Mouse (Mus musculus) lung, embryonic 14.5 days (tissue): ENCODE measurements around the gene Hist1h2bb. TPM values are rescaled to one million over a fixed set of nuclear protein-coding genes. Genes with fewer than 3 reads are reported as not detected.

Source experiments
- ATAC-seq: fragments of 200-750 bp; cut with Nextera tagmentation; 2 replicates; pipeline ENCODE4 v1.8.0; 2017; ENCODE audit warnings: mild to moderate bottlenecking, moderate TSS enrichment, moderate library complexity; ENCODE audit not compliant: insufficient read depth
- DNase-seq: peaks from one replicate; pipeline ENCODE4 v3.0.0-alpha.2; 2015
- H3K27ac ChIP-seq: fragments of 300-500 bp; sonication (generic); 2 replicates; pipeline ENCODE4 v1.5.1; 2014; ENCODE audit warnings: low read depth, mild to moderate bottlenecking, moderate library complexity
- H3K27me3 ChIP-seq: fragments of 300-500 bp; sonication (generic); 2 replicates; pipeline ENCODE4 v1.6.1; 2014; ENCODE audit warnings: low read length, control low read depth; ENCODE audit not compliant: insufficient read depth
- H3K36me3 ChIP-seq: fragments of 300-500 bp; sonication (generic); 2 replicates; pipeline ENCODE4 v1.6.1; 2014; ENCODE audit warnings: control low read depth; ENCODE audit not compliant: insufficient read depth
- H3K4me1 ChIP-seq: fragments of 300-500 bp; sonication (generic); 2 replicates; pipeline ENCODE4 v1.6.1; 2014; ENCODE audit warnings: antibody characterized with exemption, control low read depth; ENCODE audit not compliant: insufficient read depth
- H3K4me2 ChIP-seq: fragments of 300-500 bp; sonication (generic); 2 replicates; pipeline ENCODE4 v1.6.1; 2014; ENCODE audit warnings: mild to moderate bottlenecking
- H3K4me3 ChIP-seq: fragments of 300-500 bp; sonication (generic); 2 replicates; pipeline ENCODE4 v1.5.1; 2014; ENCODE audit warnings: low read depth, low read length
- H3K9ac ChIP-seq: fragments of 300-500 bp; sonication (generic); 2 replicates; pipeline ENCODE4 v1.6.1; 2014
- H3K9me3 ChIP-seq: fragments of 300-500 bp; sonication (generic); 2 replicates; pipeline ENCODE4 v1.6.1; 2016; ENCODE audit warnings: low read depth, low read length, control low read depth
- CTCF ChIP-seq: IDR thresholded peaks from 2 replicates; pipeline ENCODE4 v1.5.1; 2016; ENCODE audit warnings: antibody characterized with exemption, low read depth
- WGBS: fragments of 180-500 bp; shearing (Covaris S2); extraction: QIAGEN DNeasy Blood & Tissue Kit; methylation state at CpG from one replicate; pipeline ENCODE4 v1.1.7; 2014; 5-methylcytosine and 5-hydroxymethylcytosine counted together
- polyA plus RNA-seq: library from polyadenylated mRNA; unstranded; fragments of >200 nt; fragmentation: Nextera tagmentation; extraction: Ambion mirVana; gene quantifications from 2 replicates; pipeline ENCODE4 v1.2.1, GENCODE M21; 2014

Gene Hist1h2bb
- polyA plus RNA-seq, 1 experiment from 2014 or later, result 4.0 TPM

- peak; percentile 94 for ATAC-seq
- TF ChIP-seq CTCF, result peak; percentile 29; the same call in 1 of the 2 replicates
- Histone ChIP-seq H3K36me3 (no peaks in the 10 kb centered on the region), H3K27me3 (no peaks in the 10 kb centered on the region), H3K9ac (peak within 1 kb of the TSS; percentile 94), H3K27ac (peak within 1 kb of the TSS; percentile 100), H3K9me3 (no peaks in the 10 kb centered on the region), H3K4me1 (0 out of 2 replicates have a peak, but pooled peaks cover 5% of the 10 kb centered on the region), H3K4me2 (peak within 1 kb of the TSS; percentile 90), H3K4me3 (peak within 1 kb of the TSS; percentile 63)
- DNase-seq, result peak; percentile 97
- under 1% methylated on average over 30 of the region's 38 CpGs for WGBS
These were observed 7.9 kb upstream of the Hist1h2bb start, which contains the start of gene Hist1h1c for GRCm38 (mm10) chr13:23738677-23739068. TSS of gene Hist1h1c (plus strand) at chr13:23738808.

GRCm38 (mm10) chr13:23739069-23739921, 7.2 kb upstream of the Hist1h2bb start:
- H3K4me1 ChIP-seq, result 0 out of 2 replicates have a peak, but pooled peaks cover 5% of the 10 kb centered on the region
- under 1% methylated on average over 38 of the region's 39 CpGs for WGBS
- no peaks in the 10 kb centered on the region for H3K36me3 ChIP-seq
- peak overlapping the region; percentile 63 for H3K4me3 ChIP-seq
- DNase-seq (peak; percentile 96), ATAC-seq (peak; percentile 88)
- no peak for TF ChIP-seq CTCF
- peak overlapping the region; percentile 90 for H3K4me2 ChIP-seq
- H3K9me3 ChIP-seq, result no peaks in the 10 kb centered on the region
- peak overlapping the region; percentile 94 for H3K9ac ChIP-seq
- peak overlapping the region; percentile 100 for H3K27ac ChIP-seq
- H3K27me3 ChIP-seq, result no peaks in the 10 kb centered on the region

DNA sequence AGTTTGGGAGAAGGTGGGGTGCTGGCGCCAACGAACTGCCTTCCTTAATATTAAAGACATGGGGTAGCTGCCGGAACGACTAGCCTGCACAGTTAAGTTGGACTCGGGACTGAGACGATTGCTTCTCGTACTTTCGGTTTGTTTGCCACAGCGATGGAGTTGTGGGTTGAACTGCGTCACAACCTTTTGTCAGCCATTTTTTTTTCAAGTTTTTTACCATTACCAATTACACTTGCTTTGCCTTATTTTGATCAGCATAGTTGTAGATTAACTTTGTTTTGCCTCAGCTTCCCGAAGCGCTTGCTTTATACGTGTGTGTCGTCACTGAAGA, 6.6 kb upstream of the Hist1h2bb start:
- peak overlapping the region; percentile 63 for H3K4me3 ChIP-seq
- no peak for TF ChIP-seq CTCF
- peak overlapping the region; percentile 94 for H3K9ac ChIP-seq
- DNase-seq (no peak), ATAC-seq (no peak)
- H3K4me1 ChIP-seq, result 0 out of 2 replicates have a peak, but pooled peaks cover 5% of the 10 kb centered on the region
- no peaks in the 10 kb centered on the region for H3K27me3 ChIP-seq
- H3K27ac ChIP-seq, result peak overlapping the region; percentile 100
- H3K36me3 ChIP-seq, result no peaks in the 10 kb centered on the region
- H3K9me3 ChIP-seq, result no peaks in the 10 kb centered on the region
- WGBS, result 0% methylated on average over 14 of the region's 14 CpGs
- peak overlapping the region; percentile 90 for H3K4me2 ChIP-seq

DNA sequence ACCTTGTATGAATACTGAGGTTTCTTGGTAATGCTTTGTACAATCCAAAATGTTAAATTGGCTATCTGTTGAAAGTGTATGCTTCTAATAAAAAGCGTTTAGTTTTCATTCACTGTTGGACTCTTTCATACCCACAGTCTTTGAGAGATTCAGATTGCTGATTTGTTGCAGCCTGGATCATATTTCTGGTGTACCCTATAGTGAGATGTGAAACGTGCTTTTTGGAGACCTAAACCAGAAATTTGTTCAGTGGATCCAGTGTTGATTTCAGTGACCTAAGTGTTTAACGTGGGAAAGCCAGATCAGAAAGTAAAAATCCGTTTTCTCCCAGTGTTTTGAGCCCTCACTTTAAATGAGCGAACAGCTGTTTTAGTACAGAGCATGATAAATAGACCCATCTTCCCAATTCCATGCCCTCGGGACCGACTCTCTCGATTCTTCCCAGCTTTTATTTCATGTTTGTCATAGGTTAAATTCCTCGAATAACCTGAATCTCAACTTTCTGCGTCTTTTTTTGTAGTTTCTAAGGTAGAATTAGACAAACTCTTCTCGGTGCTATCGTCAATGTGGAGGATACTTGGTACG, 6.2 kb upstream of the Hist1h2bb start:
- Histone ChIP-seq H3K27ac (peak overlapping the region; percentile 100), H3K4me1 (0 out of 2 replicates have a peak, but pooled peaks cover 5% of the 10 kb centered on the region), H3K4me2 (peak overlapping the region; percentile 90), H3K4me3 (peak overlapping the region; percentile 63), H3K36me3 (no peaks in the 10 kb centered on the region), H3K27me3 (no peaks in the 10 kb centered on the region), H3K9me3 (no peaks in the 10 kb centered on the region), H3K9ac (peak overlapping the region; percentile 94)
- no peak for TF ChIP-seq CTCF
- DNase-seq, result peak; percentile 48
- 19% methylated on average over 13 of the region's 13 CpGs for WGBS
- ATAC-seq, result no peak

- 0 out of 2 replicates have a peak, but pooled peaks cover 5% of the 10 kb centered on the region for H3K4me1 ChIP-seq
- no peak for TF ChIP-seq CTCF
- no peak for ATAC-seq
- peak overlapping the region; percentile 90 for H3K4me2 ChIP-seq
- WGBS, result 45% methylated on average over 5 of the region's 5 CpGs
- H3K36me3 ChIP-seq, result no peaks in the 10 kb centered on the region
- H3K27me3 ChIP-seq, result no peaks in the 10 kb centered on the region
- H3K4me3 ChIP-seq, result peak overlapping the region; percentile 63; the same call in 1 of the 2 replicates
- DNase-seq, result peak; percentile 26
- H3K9ac ChIP-seq, result peak overlapping the region; percentile 94
- no peaks in the 10 kb centered on the region for H3K9me3 ChIP-seq
- peak overlapping the region; percentile 100 for H3K27ac ChIP-seq
These were observed 5.6 kb upstream of the Hist1h2bb start for GRCm38 (mm10) chr13:23740910-23741309.

DNA sequence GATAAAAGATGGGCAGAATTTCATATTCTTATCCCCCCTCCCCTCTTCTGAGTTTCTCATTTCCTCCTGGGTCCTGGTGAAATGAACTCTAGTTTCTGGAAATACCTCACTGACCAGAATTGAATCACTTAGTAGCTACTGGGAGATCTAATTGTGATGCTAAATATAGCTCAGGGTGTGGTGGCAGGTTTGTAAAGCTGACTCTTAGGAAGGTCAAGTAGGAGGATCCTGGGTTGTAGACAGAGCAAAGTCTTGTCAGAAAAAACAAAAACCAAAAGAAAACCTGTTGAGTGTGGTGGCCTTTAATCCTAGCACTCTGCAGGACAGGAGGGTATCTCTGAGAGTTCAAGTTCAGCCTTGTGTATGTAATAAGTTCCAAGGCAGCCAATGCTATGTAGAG, 4.5 kb upstream of the Hist1h2bb start:
- Histone ChIP-seq H3K36me3 (no peaks in the 10 kb centered on the region), H3K4me2 (no peak overlapping the region), H3K27ac (no peak overlapping the region)

DNA sequence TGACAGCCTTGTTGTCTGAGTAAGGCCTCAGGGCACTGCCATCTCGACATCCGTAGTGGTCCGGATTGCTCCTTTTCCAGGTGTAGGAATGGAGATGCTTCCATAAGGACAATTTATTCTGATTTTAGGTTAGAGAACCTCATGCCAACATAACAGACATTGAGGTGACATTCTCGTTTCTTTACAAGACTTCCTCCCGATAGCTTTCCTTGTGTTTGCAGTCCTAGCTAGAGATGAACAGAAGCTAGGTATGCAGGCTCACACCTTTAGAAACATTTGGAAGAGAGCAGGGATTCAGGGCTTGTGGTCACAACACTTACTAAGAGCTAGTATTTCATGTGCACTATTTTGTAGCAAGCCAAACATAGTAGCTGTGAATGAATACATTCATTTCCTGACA, 3.3 kb upstream of the Hist1h2bb start:
- ATAC-seq (no peak), DNase-seq (peak; percentile 27)
- Histone ChIP-seq H3K36me3 (no peaks in the 10 kb centered on the region), H3K9me3 (no peaks in the 10 kb centered on the region), H3K9ac (no peak overlapping the region), H3K4me3 (no peak overlapping the region), H3K27me3 (no peaks in the 10 kb centered on the region), H3K4me1 (peaks cover 10% of the 10 kb centered on the region), H3K4me2 (0 out of 2 replicates have a peak overlapping the region, but pooled peaks have one; percentile 15), H3K27ac (peak overlapping the region; percentile 46)
- TF ChIP-seq CTCF, result no peak
- 76% methylated on average over 5 of the region's 5 CpGs for WGBS

More for the DNA sequence above, 4.5 kb upstream of the Hist1h2bb start:
- Histone ChIP-seq H3K27me3 (no peaks in the 10 kb centered on the region), H3K9me3 (no peaks in the 10 kb centered on the region), H3K9ac (no peak overlapping the region), H3K4me1 (0 out of 2 replicates have a peak, but pooled peaks cover 5% of the 10 kb centered on the region), H3K4me3 (no peak overlapping the region)
- DNase-seq, result no peak
- TF ChIP-seq CTCF, result no peak
- no peak for ATAC-seq
